Mouse (Mus musculus) brain, adult 2 months (tissue): ENCODE measurements around the gene Ildr1.

Source experiments
- DNase-seq: peaks from one replicate; pipeline ENCODE4 v3.0.0; 2011; ENCODE audit warnings: low read depth, low spot score

The Ildr1 gene

DNA sequence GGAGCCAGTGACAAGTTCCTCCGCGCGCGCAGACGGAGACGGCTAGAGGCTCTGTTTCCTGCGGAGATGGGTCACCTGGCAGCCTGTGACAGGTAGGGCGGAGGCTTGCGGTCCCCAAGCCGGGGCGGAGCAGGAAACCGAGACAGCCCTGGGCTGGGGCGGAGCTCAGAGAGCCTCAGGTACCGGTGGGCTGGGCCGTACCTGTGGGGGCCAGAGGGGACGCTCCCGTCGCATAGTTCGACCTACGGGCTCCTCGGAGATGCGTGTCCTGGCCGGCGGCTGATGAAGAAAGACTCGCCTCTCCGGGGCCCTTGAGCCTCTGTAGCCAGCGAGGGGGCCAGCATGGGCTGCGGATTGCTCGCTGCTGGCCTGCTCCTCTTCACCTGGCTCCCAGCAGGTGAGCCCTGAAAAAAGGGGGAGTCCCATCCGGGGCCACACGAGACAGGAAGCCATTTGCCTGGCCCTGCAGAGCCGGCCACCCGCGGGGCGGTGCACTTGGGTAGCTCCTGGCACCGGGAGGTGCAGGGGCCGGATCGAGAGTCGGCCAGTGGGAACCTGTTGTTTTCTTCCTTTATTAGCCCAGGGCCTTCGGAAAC, at the start of gene Ildr1:
Gene Ildr1 (plus strand): TSS at position 161 of the 596 bp plus-strand sequence.
- peak; percentile 6 for DNase-seq

DNA sequence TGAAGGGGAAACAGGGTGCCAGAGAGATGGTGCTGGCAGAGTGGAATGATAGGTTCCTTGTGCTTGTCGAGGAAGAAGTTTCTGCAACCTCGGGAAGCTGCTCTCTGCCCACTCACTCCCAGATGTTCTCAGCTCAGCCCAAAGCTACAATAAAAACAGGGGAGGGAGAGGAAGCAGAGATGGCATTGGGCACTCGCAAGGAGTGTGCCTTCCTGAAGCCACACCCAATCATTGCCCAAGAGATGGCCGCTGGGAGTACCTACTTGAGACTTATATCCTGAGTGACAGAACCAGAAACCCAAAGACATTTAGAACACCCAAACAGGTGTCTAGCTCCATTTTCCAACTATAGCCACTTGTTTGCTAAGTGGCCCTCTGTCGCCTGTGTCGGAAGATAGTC, 48.7 kb upstream of the Ildr1 start:
- no peak for DNase-seq

DNA sequence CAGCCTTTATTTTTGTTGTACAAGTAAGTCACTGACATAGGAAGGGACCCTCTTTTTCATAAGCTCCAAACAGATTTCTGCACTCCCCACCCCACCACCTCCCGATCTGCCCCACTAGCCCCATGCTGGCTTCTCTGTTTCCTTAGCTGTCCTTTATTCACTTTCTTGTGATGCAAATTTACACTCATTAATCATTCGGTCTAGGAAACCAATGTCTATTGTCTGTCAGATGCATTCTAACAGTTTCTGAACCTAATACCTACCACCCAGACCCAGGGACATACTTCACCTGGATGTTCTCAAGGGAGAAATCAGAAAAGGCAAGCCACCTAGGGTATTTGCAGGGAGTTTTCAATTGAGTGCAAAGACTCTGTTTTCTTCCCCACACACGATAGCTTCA, 44.5 kb upstream of the Ildr1 start:
- DNase-seq: no peak

DNA sequence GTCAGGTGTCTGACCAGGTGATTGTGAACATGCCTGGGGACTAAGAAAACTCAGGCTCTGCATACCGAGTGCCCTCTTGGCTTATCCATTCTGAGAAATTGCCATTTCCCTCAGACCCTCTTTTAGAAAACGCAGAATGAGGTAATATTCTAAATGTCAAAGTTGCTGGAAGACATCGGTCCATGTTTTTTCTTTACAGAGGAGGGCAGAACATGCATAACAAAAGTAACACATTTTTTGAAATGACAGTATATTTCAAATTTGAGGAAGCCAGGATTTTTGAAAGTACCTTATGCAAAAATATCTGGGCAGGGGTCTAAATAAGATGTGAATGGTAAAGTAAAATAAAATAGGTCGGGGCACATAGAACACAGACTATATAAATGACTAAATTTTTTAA, 43.3 kb upstream of the Ildr1 start:
- DNase-seq: no peak

DNA sequence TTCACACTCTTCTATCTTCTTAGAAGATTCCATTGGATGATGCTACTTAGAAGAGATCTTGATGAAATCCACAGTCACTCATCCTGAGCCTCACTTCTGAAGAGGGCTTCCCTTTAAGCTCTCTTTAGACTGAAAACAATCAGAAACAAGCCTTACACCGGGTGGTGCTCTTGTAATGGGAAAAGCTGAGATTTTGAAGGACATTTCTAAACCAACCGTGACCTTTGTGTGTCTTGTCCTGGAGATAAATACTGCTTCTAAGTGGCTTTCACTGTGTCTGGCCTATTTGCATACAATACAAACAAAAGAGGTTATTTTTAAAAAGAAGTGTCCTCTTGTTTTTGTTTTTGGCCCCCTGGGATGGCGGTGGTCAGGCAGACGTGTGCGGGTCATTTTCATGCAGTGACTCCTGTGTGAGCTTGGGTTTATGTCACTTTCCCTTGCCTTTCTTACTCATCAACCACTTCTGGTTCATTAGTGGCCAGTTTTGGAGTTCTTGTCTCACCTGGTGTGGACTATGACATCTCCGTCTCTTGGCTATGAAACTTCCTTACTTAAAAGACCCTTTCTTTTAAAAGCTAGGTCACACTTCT, 42.5 kb upstream of the Ildr1 start:
- DNase-seq: no peak

DNA sequence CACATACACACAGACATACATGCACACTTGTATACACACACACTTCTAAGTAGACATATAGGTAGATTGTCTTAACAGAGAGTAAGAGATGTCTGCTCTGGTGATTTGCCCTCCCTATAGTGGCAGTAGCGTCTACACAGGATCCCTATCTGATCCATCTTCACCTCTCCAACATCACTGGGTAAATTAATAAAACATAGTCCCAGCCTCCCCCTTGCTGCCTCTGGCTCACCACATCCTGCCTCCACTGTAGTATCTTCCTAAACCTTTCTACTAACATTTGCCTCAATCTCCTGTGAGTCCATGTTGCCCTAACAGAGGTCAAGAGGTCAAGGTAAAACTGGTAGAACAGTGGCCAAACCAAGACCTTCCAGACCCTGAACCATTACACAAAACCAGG, 38.6 kb upstream of the Ildr1 start:
- DNase-seq: no peak

DNA sequence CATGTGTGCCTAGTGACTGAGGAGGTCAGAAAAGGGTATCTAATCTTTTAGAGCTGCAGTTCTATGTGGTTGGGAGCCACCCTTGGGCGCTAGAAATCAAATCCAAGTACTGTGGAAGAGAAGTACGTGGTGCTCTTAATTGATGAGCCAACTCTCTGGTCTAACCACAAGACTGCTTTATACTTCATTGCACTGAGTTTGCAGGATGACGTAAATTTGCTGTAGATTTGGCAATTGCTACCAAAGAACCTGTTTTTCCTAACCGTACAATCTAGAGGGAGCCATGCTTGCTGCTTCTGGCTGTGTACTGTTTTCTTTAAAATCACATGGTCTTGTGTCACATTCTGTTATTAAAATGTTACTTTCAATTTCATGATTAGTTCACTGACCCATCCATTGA, 37.9 kb upstream of the Ildr1 start:
- no peak for DNase-seq

DNA sequence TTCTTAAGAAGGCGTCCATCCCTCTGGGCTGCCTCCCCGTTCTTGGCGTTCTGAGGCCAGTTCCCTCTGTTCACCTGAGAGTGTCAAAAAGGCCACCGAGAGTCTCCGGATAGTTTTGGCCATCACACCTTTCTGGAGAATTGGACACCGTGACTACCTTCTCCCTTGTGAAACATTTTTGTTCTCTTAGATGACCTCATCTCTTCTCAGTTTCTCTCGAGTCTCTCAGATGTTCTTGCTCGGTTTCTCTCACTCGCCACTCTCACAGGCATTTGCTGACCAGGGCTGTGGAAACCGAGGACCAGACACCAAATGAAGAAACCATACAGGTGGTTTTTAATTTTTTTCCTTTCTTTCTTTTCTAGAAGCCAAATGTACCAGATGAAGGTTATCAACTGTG, 32.4 kb upstream of the Ildr1 start:
- DNase-seq: no peak

DNA sequence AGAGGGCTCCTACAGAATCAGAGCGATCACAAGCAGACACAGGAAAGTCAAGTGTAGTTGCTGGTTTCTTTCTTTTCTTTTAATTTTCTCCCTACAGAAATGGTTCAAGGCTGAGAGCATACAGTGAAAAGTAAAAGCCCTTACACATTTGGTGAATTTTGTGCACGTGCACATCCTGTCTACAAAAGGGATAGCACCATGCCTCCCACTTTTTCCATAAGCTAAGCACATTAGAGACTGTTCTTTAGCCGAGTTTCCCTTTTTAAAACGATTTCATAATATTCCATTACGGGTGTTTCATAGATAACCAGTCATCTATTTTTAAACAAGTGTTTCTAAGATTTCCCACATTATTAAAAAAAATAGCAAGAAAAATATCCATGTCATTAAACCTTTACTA, 30.3 kb upstream of the Ildr1 start:
- no peak for DNase-seq

DNA sequence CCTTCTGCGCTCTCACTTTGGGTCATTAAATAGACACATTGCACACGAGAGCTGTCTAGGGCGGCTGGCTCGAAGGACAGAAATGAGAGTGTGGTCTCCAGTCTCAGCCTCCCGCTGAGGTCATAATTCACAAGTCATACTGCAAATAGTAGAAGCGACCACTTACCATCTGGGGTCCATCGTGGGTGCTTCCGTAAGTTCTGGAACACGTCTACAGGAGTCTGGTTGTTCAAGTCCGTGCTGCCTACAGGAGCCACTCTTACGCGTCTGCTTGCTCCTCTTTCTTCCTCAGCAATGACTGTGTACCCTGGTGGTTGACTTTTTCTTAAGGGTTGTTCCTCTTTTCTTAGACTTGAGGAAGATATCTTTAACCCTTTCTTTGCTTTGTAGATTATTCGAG, 28.0 kb upstream of the Ildr1 start, which contains the start of gene Cd86:
Gene Cd86 (minus strand): TSS at position 300 of the 400 bp plus-strand sequence.
- DNase-seq: no peak

DNA sequence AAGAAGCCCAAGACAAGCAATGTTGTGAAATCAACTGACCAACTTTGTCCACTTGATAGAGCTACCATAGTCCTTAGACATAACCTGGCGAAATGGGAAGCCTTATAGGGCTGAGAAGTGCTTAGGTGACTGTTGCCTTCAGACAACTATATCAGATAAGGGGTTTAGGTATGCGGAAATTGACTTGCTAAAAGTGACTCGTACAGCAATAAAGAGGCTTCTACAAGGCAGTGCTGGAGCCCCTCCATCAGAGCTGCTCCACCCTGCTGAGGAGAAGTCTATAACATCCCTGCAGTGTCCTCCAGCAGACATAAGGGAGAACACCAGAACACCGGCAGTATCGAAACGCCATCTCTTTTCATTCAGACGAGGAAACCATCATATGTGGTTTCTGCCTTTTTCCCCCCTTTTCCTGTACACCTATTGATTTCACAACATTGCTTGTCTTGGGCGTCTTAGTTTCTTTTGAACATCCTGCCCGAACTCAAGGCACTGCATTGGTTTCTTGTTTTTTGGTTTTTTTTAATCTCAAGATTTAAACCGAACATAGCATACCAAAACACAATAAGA, 27.2 kb upstream of the Ildr1 start:
- DNase-seq: no peak

DNA sequence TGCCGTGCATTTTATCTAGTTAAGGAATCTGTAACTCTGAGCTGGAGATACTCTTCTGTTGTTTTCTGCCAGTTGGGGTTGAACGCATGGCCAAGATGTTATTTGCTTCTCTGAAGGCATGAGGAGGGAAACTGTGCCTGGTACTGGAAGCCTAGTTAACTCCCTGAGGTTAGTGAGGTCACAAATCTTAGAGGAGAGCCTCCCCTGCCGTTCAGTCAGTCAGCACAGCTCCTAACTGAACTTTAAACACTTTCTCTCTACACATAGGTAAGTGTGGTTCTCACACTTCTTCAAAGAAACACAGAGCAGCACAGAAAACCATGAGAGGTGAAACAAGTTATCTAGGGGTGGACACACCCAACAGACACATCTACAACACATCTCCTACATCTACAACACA, 23.2 kb upstream of the Ildr1 start:
- no peak for DNase-seq

DNA sequence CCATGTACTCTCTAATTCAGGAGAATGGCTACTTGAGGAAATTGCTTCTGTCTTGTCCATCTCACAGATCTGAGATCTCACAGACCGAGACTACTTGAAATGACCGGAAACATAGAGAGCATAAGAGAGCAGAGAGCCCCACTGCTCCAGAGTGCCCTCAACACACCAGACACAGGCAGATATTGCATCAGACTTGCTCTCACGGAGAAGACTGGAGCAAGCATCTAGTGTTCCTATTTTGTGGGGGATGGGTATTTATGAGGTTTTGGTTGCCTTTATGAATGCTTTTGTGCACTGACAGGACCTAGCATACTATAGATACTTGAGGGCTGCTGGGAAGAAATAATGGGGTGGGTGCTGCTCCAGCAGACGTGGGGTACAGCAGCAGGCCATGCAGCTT, 20.6 kb upstream of the Ildr1 start:
- DNase-seq: no peak

DNA sequence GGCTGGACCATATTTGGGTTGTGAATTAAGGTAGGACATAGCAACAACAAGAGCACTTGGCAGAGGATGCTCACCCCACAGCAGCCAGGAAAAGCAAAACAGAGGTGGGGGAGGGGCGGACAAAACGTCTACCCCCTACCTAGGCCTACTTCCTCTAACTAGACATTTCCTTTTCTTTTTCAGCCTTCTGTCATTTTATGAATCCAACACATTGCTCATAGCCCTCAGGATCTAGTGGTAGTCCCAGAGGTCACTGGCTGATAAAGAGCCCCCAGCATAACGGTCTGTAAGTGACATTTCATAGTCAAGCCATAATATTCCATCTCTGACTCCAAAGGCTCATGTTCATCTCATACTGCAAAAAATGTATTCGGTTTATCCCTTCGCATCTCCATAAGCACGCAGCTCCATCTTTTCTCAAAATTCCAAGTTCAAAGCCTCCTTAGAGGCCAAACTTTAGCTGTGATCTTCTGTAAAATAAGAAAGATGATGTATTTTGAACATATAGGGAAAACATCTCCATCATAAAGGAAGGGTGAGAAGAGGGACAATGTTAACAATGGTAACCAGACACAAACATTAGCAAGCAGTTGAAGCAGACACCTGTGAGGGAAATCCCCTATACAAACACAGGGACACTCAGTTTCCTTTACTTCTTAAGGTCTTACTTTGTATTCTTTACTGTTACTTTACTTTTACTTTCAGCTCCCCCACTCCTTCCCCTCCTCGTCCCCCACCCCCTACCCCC, 19.1 kb upstream of the Ildr1 start:
- no peak for DNase-seq

DNA sequence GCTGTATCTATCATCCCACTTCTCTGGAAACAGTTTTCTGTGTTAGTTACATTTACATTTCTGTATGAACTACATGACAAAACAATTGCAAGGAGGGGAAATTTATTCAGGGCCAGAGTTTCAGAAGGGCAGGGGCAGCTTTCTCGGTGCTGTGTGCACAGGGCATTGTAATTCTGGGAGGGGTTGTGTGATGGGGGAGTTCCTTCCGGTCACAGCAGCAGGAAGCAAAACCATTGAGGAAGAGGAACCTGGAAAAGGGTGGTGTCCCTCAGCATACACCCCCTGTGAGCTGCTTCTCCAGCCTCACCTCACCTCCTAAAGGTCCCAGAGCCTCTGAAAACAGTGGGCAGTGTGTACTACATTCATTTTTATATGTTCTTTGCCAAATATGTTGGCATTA, 18.5 kb upstream of the Ildr1 start:
- DNase-seq: no peak

DNA sequence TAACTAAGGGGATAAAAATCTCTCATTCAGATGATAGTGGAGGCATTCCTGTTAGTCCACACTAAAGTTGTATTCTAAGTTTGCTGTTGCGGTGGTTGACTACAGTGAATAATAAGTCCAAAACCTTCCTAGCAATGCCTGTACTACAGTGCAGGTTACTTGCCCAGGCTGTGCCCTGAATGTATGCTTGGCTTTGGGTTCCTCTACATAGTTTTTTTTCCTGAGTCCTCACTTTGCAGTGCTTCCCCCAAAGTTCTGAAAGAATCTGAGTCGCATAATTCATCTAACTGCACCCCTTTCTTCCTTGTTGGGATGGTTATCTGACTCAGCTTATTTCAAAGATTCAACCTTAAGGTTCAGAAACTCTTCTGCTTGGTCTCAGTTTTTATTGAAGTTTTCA, 17.9 kb upstream of the Ildr1 start:
- no peak for DNase-seq

DNA sequence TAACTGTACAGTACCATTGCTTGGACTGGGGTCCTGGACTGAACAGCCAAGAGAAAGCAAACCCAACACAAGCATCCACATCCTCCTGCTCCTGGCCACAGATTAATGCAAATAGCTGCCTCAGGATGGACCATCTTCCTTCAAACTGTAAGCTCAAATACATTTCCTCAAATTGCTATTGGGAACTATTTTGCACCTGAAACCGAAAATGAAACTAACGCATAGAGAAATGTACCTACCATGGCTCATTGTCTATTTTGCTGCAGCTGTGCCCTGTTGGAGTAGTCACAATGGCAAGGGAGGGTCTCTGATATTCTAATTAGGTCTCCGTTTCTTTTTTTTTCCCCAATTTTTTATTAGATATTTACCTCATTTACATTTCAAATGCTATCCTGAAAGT, 11.9 kb upstream of the Ildr1 start:
- DNase-seq: no peak

DNA sequence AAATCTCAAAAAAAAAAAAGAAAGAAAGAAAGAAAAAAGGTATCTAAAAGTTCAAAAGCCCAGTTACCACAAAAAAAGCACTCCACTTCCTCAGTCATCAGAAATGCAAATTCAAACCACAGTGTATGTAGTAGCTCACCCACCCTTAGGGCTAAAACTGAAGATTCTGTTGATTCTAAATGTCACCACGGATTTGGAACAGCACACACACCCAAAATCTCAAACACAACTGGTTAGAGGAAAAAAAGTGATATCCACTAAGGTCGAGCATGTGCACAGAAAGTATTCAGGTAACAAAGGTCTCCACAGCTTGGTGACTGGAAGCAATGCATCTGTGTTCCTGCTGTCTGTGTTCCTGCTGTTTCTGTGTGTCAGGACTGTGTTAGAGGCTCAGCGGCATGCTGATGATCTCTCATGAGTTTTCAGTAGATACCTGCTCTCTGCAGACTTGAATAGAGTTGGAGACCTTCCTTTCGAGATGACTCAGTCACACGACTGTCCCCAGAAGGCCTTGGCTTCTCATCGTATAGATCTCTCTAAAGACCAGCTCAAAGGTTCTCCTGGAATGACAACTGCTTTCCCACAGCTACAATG, 9.4 kb upstream of the Ildr1 start:
- DNase-seq: peak; percentile 5

DNA sequence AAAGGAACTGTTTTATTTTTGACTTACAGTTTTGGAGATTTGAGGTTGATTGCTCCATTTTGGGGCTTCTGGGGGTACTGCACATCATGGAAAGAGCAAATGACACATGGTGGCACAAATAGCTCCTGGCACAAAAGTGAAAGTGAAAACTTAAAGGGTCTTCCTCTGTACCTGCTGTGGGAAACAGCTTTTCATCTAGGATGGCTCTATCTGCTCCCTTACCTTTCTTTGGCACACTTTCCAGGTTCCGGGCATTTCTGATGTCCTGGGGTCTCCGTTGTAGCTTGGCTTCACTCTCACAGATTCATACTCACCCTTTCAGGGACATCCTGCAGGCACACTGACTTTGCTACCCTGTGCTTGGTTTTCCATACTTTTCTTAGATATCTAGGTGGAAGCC, 5.7 kb upstream of the Ildr1 start:
- DNase-seq: no peak

DNA sequence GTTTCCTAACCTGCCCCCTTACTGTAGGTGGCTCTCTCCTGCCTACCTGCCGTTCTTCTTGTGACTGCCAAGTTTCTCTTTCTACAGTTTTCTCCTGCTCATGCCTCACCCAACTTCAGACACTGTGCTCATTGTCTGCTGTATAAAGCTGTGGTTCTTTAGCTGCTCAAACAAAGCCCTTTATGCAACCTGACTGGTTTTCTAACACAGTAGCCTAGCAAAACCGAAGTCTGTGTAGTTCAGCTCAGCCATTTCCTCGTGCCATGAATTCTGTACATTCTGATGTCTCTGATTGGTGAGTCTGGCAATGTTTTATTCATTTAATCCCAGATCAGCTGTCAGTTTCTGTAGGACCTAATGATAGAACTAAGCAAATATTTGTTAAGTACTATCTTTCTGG, 2.3 kb upstream of the Ildr1 start:
- no peak for DNase-seq

DNA sequence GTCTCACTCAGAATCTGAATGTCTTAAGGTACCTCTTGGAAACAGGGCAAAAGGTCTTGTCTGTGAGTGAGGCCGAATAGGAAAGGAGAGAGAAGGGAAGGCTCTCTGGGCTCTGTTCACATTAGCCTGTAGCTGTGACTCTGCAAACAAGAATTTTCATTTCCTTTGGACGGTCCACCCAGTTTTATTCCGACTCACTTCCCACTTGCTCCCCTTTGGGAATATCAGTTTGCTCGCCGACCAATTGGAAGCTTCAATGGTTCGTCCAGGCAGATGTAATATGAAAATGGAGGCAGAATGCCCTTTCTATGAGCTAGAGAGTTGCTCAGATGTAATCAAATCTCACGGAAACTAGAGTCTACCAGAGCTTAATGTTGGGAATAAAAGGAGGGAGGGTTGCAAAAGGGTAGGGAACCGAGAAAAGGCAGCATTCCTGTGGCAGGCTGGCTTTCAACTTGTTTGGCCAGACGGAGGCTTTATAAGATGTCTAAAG, 1.1 kb downstream of the Ildr1 start:
- no peak for DNase-seq

DNA sequence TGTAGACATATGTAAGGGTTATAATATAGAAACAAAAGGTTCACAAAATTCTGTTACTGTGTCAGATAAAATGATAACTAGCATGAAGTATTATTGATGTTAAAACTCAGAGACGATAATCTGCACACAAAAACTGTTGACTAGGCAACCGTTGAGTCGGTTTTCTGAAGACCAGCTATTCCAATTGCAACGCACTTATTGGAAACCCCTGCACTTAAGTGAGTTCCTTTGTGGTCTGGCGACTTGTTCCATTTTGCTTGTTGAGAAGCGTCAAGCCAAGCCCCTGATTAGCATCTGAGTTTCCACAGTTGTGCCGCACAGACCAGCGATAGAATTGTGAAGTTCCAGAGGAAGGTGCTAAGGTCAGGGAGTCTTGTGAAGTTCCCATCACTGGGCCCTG, 3.6 kb downstream of the Ildr1 start:
- DNase-seq: no peak
